Mouse (Mus musculus): ENCODE measurements at regions not wholly inside any gene's neighbourhood (a gene's known extent, or its start where the extent isn't known, plus 50 kb on each side); places are given as distances from the start of the nearest gene placed in this dataset.

GRCm38 (mm10) chr2:46442576-46442975, 1325.4 kb upstream of the Zeb2 start:
- WGBS, result 44% methylated on average over 6 of the region's 6 CpGs
- Histone ChIP-seq H3K4me3 (replicated peaks; ENCODE audit: insufficient read depth, low read depth, low read length) (no peak overlapping the region), H3K27ac (ENCODE audit: insufficient read depth, low read length) (no peak overlapping the region), H3K4me1 (ENCODE audit: control insufficient read depth, insufficient read depth, low read length) (no peaks in the 10 kb centered on the region), H3K27me3 (ENCODE audit: control insufficient read depth, insufficient read depth, low read length) (no peaks in the 10 kb centered on the region)
- no peak for DNase-seq
- TF ChIP-seq POLR2A (IDR thresholded peaks at IDR 0.05; ENCODE audit: borderline replicate concordance, insufficient read depth, low read length) (no peak), CTCF (IDR thresholded peaks at IDR 0.05; ENCODE audit: borderline replicate concordance, insufficient read depth, low read depth, low read length) (no peak)

GRCm38 (mm10) chr2:46441927-46442326, 1324.7 kb upstream of the Zeb2 start:
- no peaks in the 10 kb centered on the region for H3K4me1 ChIP-seq (ENCODE audit: control insufficient read depth, insufficient read depth, low read length)
- no peak for DNase-seq
- no peak overlapping the region for H3K27ac ChIP-seq (ENCODE audit: insufficient read depth, low read length)
- no peak overlapping the region for H3K4me3 ChIP-seq (replicated peaks; ENCODE audit: insufficient read depth, low read depth, low read length)
- TF ChIP-seq CTCF (IDR thresholded peaks at IDR 0.05; ENCODE audit: borderline replicate concordance, insufficient read depth, low read depth, low read length), result no peak
- TF ChIP-seq POLR2A (IDR thresholded peaks at IDR 0.05; ENCODE audit: borderline replicate concordance, insufficient read depth, low read length), result no peak
- WGBS, result 87% methylated on average over 8 of the region's 8 CpGs
- H3K27me3 ChIP-seq (ENCODE audit: control insufficient read depth, insufficient read depth, low read length), result no peaks in the 10 kb centered on the region

GRCm38 (mm10) chr2:46441348-46441747, 1324.2 kb upstream of the Zeb2 start:
- 95% methylated on average over 5 of the region's 5 CpGs for WGBS
- no peak for DNase-seq
- H3K4me3 ChIP-seq (replicated peaks; ENCODE audit: insufficient read depth, low read depth, low read length), result no peak overlapping the region
- H3K4me1 ChIP-seq (ENCODE audit: control insufficient read depth, insufficient read depth, low read length), result no peaks in the 10 kb centered on the region
- no peaks in the 10 kb centered on the region for H3K27me3 ChIP-seq (ENCODE audit: control insufficient read depth, insufficient read depth, low read length)
- no peak overlapping the region for H3K27ac ChIP-seq (ENCODE audit: insufficient read depth, low read length)
- TF ChIP-seq CTCF (IDR thresholded peaks at IDR 0.05; ENCODE audit: borderline replicate concordance, insufficient read depth, low read depth, low read length) (no peak), POLR2A (IDR thresholded peaks at IDR 0.05; ENCODE audit: borderline replicate concordance, insufficient read depth, low read length) (no peak)

- H3K27me3 ChIP-seq (ENCODE audit: control insufficient read depth, insufficient read depth, low read length), result no peaks in the 10 kb centered on the region
- H3K4me3 ChIP-seq (replicated peaks; ENCODE audit: insufficient read depth, low read depth, low read length), result no peak overlapping the region
- no peak for DNase-seq
- 83% methylated on average over 2 of the region's 2 CpGs for WGBS
- no peaks in the 10 kb centered on the region for H3K4me1 ChIP-seq (ENCODE audit: control insufficient read depth, insufficient read depth, low read length)
- H3K27ac ChIP-seq (ENCODE audit: insufficient read depth, low read length), result no peak overlapping the region
- TF ChIP-seq CTCF (IDR thresholded peaks at IDR 0.05; ENCODE audit: borderline replicate concordance, insufficient read depth, low read depth, low read length), result no peak
- no peak for TF ChIP-seq POLR2A (IDR thresholded peaks at IDR 0.05; ENCODE audit: borderline replicate concordance, insufficient read depth, low read length)
Measured at GRCm38 (mm10) chr2:46440038-46440437, 1322.8 kb upstream of the Zeb2 start.

- Histone ChIP-seq H3K4me3 (replicated peaks; ENCODE audit: insufficient read depth, low read depth, low read length) (no peak overlapping the region), H3K27ac (ENCODE audit: insufficient read depth, low read length) (no peak overlapping the region), H3K4me1 (ENCODE audit: control insufficient read depth, insufficient read depth, low read length) (no peaks in the 10 kb centered on the region), H3K27me3 (ENCODE audit: control insufficient read depth, insufficient read depth, low read length) (no peaks in the 10 kb centered on the region)
- WGBS, result 97% methylated on average over 1 of the region's 1 CpGs
- TF ChIP-seq CTCF (IDR thresholded peaks at IDR 0.05; ENCODE audit: borderline replicate concordance, insufficient read depth, low read depth, low read length) (no peak), POLR2A (IDR thresholded peaks at IDR 0.05; ENCODE audit: borderline replicate concordance, insufficient read depth, low read length) (no peak)
- no peak for DNase-seq
Measured at GRCm38 (mm10) chr2:46418281-46418680, 1301.1 kb upstream of the Zeb2 start.

- H3K27ac ChIP-seq (ENCODE audit: insufficient read depth, low read length), result no peak overlapping the region
- H3K4me3 ChIP-seq (replicated peaks; ENCODE audit: insufficient read depth, low read depth, low read length), result no peak overlapping the region
- 93% methylated on average over 1 of the region's 1 CpGs for WGBS
- H3K4me1 ChIP-seq (ENCODE audit: control insufficient read depth, insufficient read depth, low read length), result no peaks in the 10 kb centered on the region
- DNase-seq, result no peak
- TF ChIP-seq POLR2A (IDR thresholded peaks at IDR 0.05; ENCODE audit: borderline replicate concordance, insufficient read depth, low read length), result no peak
- TF ChIP-seq CTCF (IDR thresholded peaks at IDR 0.05; ENCODE audit: borderline replicate concordance, insufficient read depth, low read depth, low read length), result no peak
- H3K27me3 ChIP-seq (ENCODE audit: control insufficient read depth, insufficient read depth, low read length), result no peaks in the 10 kb centered on the region
Measured at GRCm38 (mm10) chr2:46402373-46403114, 1285.3 kb upstream of the Zeb2 start.

GRCm38 (mm10) chr2:46394161-46394560, 1277.0 kb upstream of the Zeb2 start:
- H3K4me1 ChIP-seq (ENCODE audit: control insufficient read depth, insufficient read depth, low read length), result no peaks in the 10 kb centered on the region
- 11% methylated on average over 2 of the region's 2 CpGs for WGBS
- no peak overlapping the region for H3K27ac ChIP-seq (ENCODE audit: insufficient read depth, low read length)
- TF ChIP-seq CTCF (IDR thresholded peaks at IDR 0.05; ENCODE audit: borderline replicate concordance, insufficient read depth, low read depth, low read length) (no peak), POLR2A (IDR thresholded peaks at IDR 0.05; ENCODE audit: borderline replicate concordance, insufficient read depth, low read length) (no peak)
- peak in 1 of 2 experiments; percentile 51 for DNase-seq
- no peak overlapping the region for H3K4me3 ChIP-seq (replicated peaks; ENCODE audit: insufficient read depth, low read depth, low read length)
- H3K27me3 ChIP-seq (ENCODE audit: control insufficient read depth, insufficient read depth, low read length), result no peaks in the 10 kb centered on the region

- no peaks in the 10 kb centered on the region for H3K4me1 ChIP-seq (ENCODE audit: control insufficient read depth, insufficient read depth, low read length)
- no peak overlapping the region for H3K4me3 ChIP-seq (replicated peaks; ENCODE audit: insufficient read depth, low read depth, low read length)
- H3K27ac ChIP-seq (ENCODE audit: insufficient read depth, low read length), result no peak overlapping the region
- no peak for TF ChIP-seq POLR2A (IDR thresholded peaks at IDR 0.05; ENCODE audit: borderline replicate concordance, insufficient read depth, low read length)
- WGBS, result 97% methylated on average over 3 of the region's 3 CpGs
- no peaks in the 10 kb centered on the region for H3K27me3 ChIP-seq (ENCODE audit: control insufficient read depth, insufficient read depth, low read length)
- DNase-seq, result no peak
Measured at GRCm38 (mm10) chr2:46372847-46373461, 1255.8 kb upstream of the Zeb2 start.
